Mouse (Mus musculus) lung, postnatal 0 days (tissue): Measurements from ENCODE around the gene Kcnip4.

Source experiments
- CTCF ChIP-seq: IDR thresholded peaks from 2 replicates; pipeline ENCODE4 v1.5.1; 2016; ENCODE audit warnings: antibody characterized with exemption, mild to moderate bottlenecking
- EP300 ChIP-seq: IDR thresholded peaks from 2 replicates; pipeline ENCODE4 v1.6.1; 2016; ENCODE audit warnings: antibody characterized with exemption, mild to moderate bottlenecking, control low read depth

DNA sequence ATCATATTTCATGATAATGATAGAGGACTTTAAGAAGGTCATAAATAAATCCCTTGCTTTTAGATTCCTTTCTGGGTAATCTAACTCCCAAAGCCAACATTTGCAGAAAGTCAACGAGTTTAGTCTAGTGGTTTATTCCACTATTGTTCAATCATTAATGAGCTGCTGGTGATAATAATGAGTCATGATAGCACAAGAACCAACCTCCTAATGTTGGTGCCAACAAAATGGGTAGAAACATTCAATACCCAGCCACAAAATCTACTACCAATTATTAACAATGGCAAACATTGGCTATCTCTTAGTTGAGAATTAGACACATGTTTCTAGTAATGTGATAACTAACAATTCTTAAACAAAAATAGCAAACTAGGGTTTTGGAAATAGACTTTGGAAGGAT is 180.1 kb downstream of the Kcnip4 start:
- TF ChIP-seq CTCF (no peak), EP300 (no peak)
